Mouse (Mus musculus): ENCODE measurements around the gene Hist1h2be. TPM values are rescaled to one million over a fixed set of nuclear protein-coding genes. Genes with fewer than 3 reads are reported as not detected.

The Hist1h2be gene
- polyA plus RNA-seq, 1 experiment: 2.7 TPM

GRCm38 (mm10) chr13:23611638-23612037 lies 9.3 kb downstream of the Hist1h2be start:
- Histone ChIP-seq H3K4me1 (ENCODE audit: control insufficient read depth, insufficient read depth, low read length) (no peaks in the 10 kb centered on the region; the same call in 1 of the 2 replicates), H3K4me3 (replicated peaks; ENCODE audit: extremely low read depth, low read depth, low read length) (no peak overlapping the region)
- WGBS: 91% methylated on average over 3 of the region's 3 CpGs
- TF ChIP-seq POLR2A (IDR thresholded peaks at IDR 0.05; ENCODE audit: borderline replicate concordance, extremely low read depth, low read depth, low read length) (no peak), CTCF (IDR thresholded peaks at IDR 0.05; ENCODE audit: insufficient read depth, low read length) (no peak)
- DNase-seq: no peak

GRCm38 (mm10) chr13:23610393-23610792 lies 10.5 kb downstream of the Hist1h2be start:
- no peak for DNase-seq
- no peak overlapping the region for H3K4me3 ChIP-seq (replicated peaks; ENCODE audit: extremely low read depth, low read depth, low read length)
- no peaks in the 10 kb centered on the region; the same call in 1 of the 2 replicates for H3K4me1 ChIP-seq (ENCODE audit: control insufficient read depth, insufficient read depth, low read length)
- TF ChIP-seq CTCF (IDR thresholded peaks at IDR 0.05; ENCODE audit: insufficient read depth, low read length) (no peak), POLR2A (IDR thresholded peaks at IDR 0.05; ENCODE audit: borderline replicate concordance, extremely low read depth, low read depth, low read length) (no peak)
- WGBS: 71% methylated on average over 2 of the region's 2 CpGs

DNA sequence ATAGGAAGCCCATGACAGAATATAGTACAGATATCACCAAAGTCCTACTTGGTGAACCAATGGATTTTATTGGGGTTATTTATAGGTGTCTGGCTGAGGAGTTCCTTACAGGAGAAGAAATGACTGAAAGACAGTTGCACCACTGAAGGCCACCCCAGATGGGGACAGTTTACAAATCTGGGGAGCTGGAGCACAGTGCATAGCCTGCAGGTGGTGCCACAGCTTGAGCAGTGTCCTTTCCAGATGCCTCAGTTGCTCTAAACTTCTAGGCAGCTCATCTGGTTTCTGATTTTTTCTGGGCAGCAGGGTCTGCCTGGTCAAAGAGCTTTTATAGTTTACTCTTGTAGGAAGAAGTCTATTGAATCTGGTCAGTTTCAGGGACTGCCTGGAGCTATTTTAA lies 11.1 kb downstream of the Hist1h2be start:
- no peaks in the 10 kb centered on the region; the same call in 1 of the 2 replicates for H3K4me1 ChIP-seq (ENCODE audit: control insufficient read depth, insufficient read depth, low read length)
- no peak overlapping the region for H3K4me3 ChIP-seq (replicated peaks; ENCODE audit: extremely low read depth, low read depth, low read length)
- TF ChIP-seq CTCF (IDR thresholded peaks at IDR 0.05; ENCODE audit: insufficient read depth, low read length): no peak
- TF ChIP-seq POLR2A (IDR thresholded peaks at IDR 0.05; ENCODE audit: borderline replicate concordance, extremely low read depth, low read depth, low read length): no peak
- no peak for DNase-seq

DNA sequence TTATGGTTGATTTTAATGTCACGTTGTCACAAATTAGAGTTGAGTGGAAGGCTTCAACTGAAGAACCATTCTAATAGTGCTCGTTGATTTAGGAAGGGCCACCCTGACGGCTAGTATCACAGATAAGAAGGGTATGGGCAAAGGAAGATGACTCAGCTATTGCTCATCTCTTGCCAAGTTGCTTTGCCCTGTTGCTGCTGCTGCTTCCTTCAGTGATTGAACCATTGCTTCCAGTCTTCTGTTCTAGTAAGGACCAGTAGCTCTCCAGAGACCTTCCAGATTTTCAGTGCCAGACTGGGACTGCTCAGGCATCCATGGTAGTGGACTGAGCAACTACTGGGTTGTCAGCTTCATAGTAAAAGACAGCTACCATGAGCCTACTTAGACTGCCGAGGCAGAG lies 11.7 kb downstream of the Hist1h2be start:
- TF ChIP-seq POLR2A (IDR thresholded peaks at IDR 0.05; ENCODE audit: borderline replicate concordance, extremely low read depth, low read depth, low read length) (no peak), CTCF (IDR thresholded peaks at IDR 0.05; ENCODE audit: insufficient read depth, low read length) (no peak)
- DNase-seq: no peak
- 66% methylated on average over 4 of the region's 4 CpGs for WGBS
- H3K4me1 ChIP-seq (ENCODE audit: control insufficient read depth, insufficient read depth, low read length): no peaks in the 10 kb centered on the region; the same call in 1 of the 2 replicates
- no peak overlapping the region for H3K4me3 ChIP-seq (replicated peaks; ENCODE audit: extremely low read depth, low read depth, low read length)

DNA sequence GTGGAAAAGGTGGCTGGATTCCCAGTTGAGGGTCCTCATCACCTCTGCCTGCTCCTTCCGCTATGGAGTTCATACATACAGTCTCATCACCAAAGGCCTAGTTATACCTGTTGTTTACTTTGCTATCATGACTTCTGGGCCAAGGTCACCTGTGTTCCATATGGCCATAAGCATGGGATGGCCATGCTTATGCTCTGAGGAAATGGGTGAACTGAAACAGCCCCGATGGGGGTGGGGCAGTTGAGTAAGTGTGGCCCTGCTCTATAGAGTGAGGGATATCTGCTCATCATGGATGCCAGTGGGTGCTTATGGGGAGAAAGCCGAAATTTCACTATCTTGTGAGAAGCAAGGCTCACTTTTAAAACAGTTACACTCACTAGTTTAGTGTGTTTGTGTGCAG lies 15.9 kb downstream of the Hist1h2be start:
- H3K4me1 ChIP-seq (ENCODE audit: control insufficient read depth, insufficient read depth, low read length): no peaks in the 10 kb centered on the region; the same call in 1 of the 2 replicates
- TF ChIP-seq CTCF (IDR thresholded peaks at IDR 0.05; ENCODE audit: insufficient read depth, low read length) (no peak), POLR2A (IDR thresholded peaks at IDR 0.05; ENCODE audit: borderline replicate concordance, extremely low read depth, low read depth, low read length) (no peak)
- DNase-seq: no peak
- no peak overlapping the region for H3K4me3 ChIP-seq (replicated peaks; ENCODE audit: extremely low read depth, low read depth, low read length)
- 92% methylated on average over 3 of the region's 3 CpGs for WGBS

DNA sequence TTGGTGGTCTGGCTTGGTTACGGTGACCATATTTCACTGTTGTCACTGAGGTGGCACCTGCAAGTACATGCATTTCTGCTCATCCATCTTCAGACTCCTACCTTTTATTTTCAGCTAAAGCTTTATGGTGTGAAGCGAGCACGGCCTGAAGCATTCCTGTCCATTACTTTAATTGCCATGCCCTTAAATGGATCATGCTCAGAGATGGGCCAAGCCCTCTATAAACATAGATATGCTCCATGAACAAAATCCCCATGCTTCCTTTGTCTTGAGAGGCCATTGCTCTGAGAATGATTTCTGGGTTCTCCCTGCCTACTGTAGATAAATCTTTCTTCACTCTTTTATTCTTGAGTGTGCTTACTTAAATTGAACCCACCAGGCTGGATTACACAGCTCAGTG lies 16.5 kb downstream of the Hist1h2be start:
- H3K4me3 ChIP-seq (replicated peaks; ENCODE audit: extremely low read depth, low read depth, low read length): no peak overlapping the region
- TF ChIP-seq CTCF (IDR thresholded peaks at IDR 0.05; ENCODE audit: insufficient read depth, low read length) (no peak), POLR2A (IDR thresholded peaks at IDR 0.05; ENCODE audit: borderline replicate concordance, extremely low read depth, low read depth, low read length) (no peak)
- whole genome bisulfite sequencing: 89% methylated on average over 3 of the region's 3 CpGs
- DNase-seq: no peak
- no peaks in the 10 kb centered on the region; the same call in 1 of the 2 replicates for H3K4me1 ChIP-seq (ENCODE audit: control insufficient read depth, insufficient read depth, low read length)

DNA sequence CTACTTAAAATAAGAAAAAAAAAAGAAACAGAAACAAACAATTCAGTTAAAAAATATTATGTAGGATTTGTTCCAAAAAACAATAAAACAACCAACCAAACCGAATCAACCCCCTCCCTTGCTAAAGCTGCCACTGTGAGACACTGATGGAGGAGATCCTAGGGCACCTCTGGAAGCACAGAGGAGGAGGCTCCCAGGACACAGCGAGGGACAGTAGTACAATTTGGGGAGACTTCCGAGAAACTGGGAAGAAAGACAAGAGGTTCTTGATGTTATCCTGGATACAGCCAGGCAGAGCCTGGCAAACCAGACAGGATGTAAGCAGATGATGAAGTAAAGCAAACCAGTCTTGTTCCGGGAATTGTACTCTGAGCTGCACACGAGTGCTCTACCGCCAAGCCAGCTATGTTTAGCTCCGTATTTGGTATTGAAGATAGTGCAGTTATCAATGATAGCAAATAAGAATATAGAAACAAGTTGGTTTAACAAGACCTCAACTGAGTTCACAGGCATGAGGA lies 17.7 kb downstream of the Hist1h2be start:
- 45% methylated on average over 7 of the region's 7 CpGs for WGBS
- H3K4me1 ChIP-seq (ENCODE audit: control insufficient read depth, insufficient read depth, low read length): no peaks in the 10 kb centered on the region
- no peak overlapping the region for H3K4me3 ChIP-seq (replicated peaks; ENCODE audit: extremely low read depth, low read depth, low read length)
- DNase-seq: no peak
- no peak for TF ChIP-seq CTCF (IDR thresholded peaks at IDR 0.05; ENCODE audit: insufficient read depth, low read length)
- TF ChIP-seq POLR2A (IDR thresholded peaks at IDR 0.05; ENCODE audit: borderline replicate concordance, extremely low read depth, low read depth, low read length): peak; percentile 21; the same call in 1 of the 2 replicates

DNA sequence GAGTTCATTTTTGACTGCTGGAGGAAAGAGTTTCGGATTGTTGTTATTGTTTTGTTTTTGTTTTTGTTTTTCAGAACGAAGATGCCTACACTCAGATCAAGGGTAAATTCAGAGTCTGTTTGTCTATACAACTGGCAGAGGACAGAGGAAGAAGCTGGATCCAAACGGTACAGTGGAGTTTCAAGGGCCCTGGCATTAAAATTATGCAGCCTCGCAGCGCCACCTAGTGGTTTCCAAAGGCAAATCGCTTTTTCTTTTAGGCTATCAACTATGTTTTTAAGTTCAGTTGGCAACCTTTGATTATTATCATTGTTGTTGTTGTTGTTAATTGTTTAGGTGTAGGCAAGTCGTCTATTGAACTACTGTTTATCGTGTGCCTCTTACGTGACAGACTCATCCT lies 23.0 kb downstream of the Hist1h2be start:
- H3K4me1 ChIP-seq (ENCODE audit: control insufficient read depth, insufficient read depth, low read length): peaks cover 4% of the 10 kb centered on the region
- TF ChIP-seq POLR2A (IDR thresholded peaks at IDR 0.05; ENCODE audit: borderline replicate concordance, extremely low read depth, low read depth, low read length) (no peak), CTCF (IDR thresholded peaks at IDR 0.05; ENCODE audit: insufficient read depth, low read length) (peak; percentile 66)
- DNase-seq: peak; percentile 76
- no peak overlapping the region for H3K4me3 ChIP-seq (replicated peaks; ENCODE audit: extremely low read depth, low read depth, low read length)
- 5% methylated on average over 9 of the region's 9 CpGs for WGBS

DNA sequence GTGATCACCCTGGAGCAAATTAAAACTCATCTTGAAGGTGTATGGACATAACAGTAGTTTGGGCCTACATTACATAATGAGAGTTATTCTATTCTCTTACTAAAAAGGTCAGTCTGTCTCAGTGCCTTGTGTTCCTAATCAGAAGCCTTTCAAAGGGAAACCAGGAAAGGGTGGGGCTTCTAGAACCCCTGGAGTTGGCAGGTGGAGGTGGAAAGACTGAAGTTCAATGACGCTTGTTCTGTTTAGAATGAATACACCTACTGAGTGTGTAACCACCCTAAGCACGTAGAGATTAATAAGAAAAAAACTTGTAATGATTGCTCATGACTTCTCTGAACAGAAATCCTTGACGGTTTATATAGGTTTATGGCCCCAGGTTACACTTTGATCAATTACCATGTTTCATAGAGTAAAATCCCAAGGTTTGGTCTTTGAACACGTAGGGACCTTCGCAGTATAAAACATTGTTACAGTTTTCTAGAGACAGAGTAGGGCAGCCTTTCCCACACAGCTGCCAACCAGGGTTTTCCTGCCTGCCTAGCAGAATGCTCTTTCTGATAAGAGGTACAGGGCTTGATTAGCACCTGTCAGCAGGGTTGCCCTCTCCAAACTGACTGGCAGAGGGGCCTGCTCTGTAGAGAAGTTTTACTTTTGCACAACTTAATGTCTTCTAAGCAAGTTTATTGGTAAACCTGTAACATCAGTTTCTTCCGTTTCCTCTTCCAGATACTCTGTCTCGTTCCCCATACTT lies 25.1 kb downstream of the Hist1h2be start:
- no peak overlapping the region for H3K4me3 ChIP-seq (replicated peaks; ENCODE audit: extremely low read depth, low read depth, low read length)
- WGBS: 78% methylated on average over 7 of the region's 7 CpGs
- DNase-seq: no peak
- peaks cover 5% of the 10 kb centered on the region for H3K4me1 ChIP-seq (ENCODE audit: control insufficient read depth, insufficient read depth, low read length)
- TF ChIP-seq CTCF (IDR thresholded peaks at IDR 0.05; ENCODE audit: insufficient read depth, low read length) (no peak), POLR2A (IDR thresholded peaks at IDR 0.05; ENCODE audit: borderline replicate concordance, extremely low read depth, low read depth, low read length) (no peak)

- H3K4me3 ChIP-seq (replicated peaks; ENCODE audit: extremely low read depth, low read depth, low read length): no peak overlapping the region
- TF ChIP-seq POLR2A (IDR thresholded peaks at IDR 0.05; ENCODE audit: borderline replicate concordance, extremely low read depth, low read depth, low read length) (no peak), CTCF (IDR thresholded peaks at IDR 0.05; ENCODE audit: insufficient read depth, low read length) (no peak)
- H3K4me1 ChIP-seq (ENCODE audit: control insufficient read depth, insufficient read depth, low read length): peaks cover 5% of the 10 kb centered on the region
- 64% methylated on average over 2 of the region's 2 CpGs for WGBS
- no peak for DNase-seq
Observed at GRCm38 (mm10) chr13:23595185-23595584, 25.7 kb downstream of the Hist1h2be start.

Data from lung, adult 2 months (tissue).